ENCODE assay signal across 8 mouse cellular contexts in genomic region chr2:157039900-157040648, GRCm38 (mm10). TPM values are rescaled to one million over a fixed set of nuclear protein-coding genes. Genes with fewer than 3 reads are reported as not detected.
A peak's percentile ranks its signal among the peaks of the same experiment; 100 is the strongest.
DNase-seq lines count a peak whose midpoint lies in the region; ATAC-seq and TF ChIP-seq lines count a peak whose summit lies in the region.

No protein-coding gene starts in this region.

- intact Hi-C loops in heart, postnatal 10 days (cut with DNase I) = loop anchor here (5.0 kb wide), 1 partner anchor 37 kb away; the partner anchor contains the start of gene Soga1

- TF ChIP-seq CTCF in ES-Bruce4 (IDR thresholded peaks at IDR 0.05; ENCODE audit: low read depth, low read length) = peak; percentile 55
- peak; percentile 14; the same call in 1 of the 2 replicates for TF ChIP-seq CTCF in cerebellum, adult 2 months (IDR thresholded peaks at IDR 0.05; ENCODE audit: borderline replicate concordance, insufficient read depth, low read depth, low read length)

- WGBS in heart, embryonic 14.5 days = 83% methylated on average over 46 of the region's 50 CpGs
- WGBS in cerebellum, adult 2 months = 6% methylated on average over 50 of the region's 50 CpGs
- 56% methylated on average over 50 of the region's 50 CpGs for WGBS in lung, embryonic 16.5 days

- no peak for TF ChIP-seq EP300 in ES-Bruce4 (IDR thresholded peaks at IDR 0.05; ENCODE audit: insufficient read depth, low read depth, low read length)

- no peak overlapping the region for H3K4me3 ChIP-seq in heart, embryonic 14.5 days (ENCODE audit: control insufficient read depth in 1 of 2, insufficient read depth in 1 of 2, low read depth in 1 of 2, low read length in 2 of 2)
- peak overlapping the region; percentile 31 for H3K4me3 ChIP-seq in ES-Bruce4 (ENCODE audit: low read depth, low read length)
- no peak overlapping the region for H3K4me3 ChIP-seq in cerebellum, adult 2 months (replicated peaks; ENCODE audit: insufficient read depth, low read depth, low read length)
- no peak overlapping the region for H3K4me3 ChIP-seq in lung, embryonic 16.5 days (ENCODE audit: low read length)

- H3K4me2 ChIP-seq in heart, embryonic 14.5 days (ENCODE audit: low read length) = no peak overlapping the region
- H3K4me2 ChIP-seq in lung, embryonic 16.5 days (ENCODE audit: low read depth, low read length) = no peak overlapping the region

- TF ChIP-seq POLR2A in ES-Bruce4 (IDR thresholded peaks at IDR 0.05; ENCODE audit: insufficient read depth, low read length) = no peak
- no peak for TF ChIP-seq POLR2A in cerebellum, adult 2 months (IDR thresholded peaks at IDR 0.05; ENCODE audit: borderline replicate concordance, insufficient read depth, low read length)

- no peaks in the 10 kb centered on the region for H3K4me1 ChIP-seq in heart, embryonic 14.5 days (ENCODE audit: control insufficient read depth in 2 of 2, insufficient read depth in 2 of 2, low read length in 2 of 2)
- peaks cover 2% of the 10 kb centered on the region for H3K4me1 ChIP-seq in ES-Bruce4 (ENCODE audit: control insufficient read depth, insufficient read depth, low read length)
- peaks cover 48% of the 10 kb centered on the region for H3K4me1 ChIP-seq in cerebellum, adult 2 months (ENCODE audit: control insufficient read depth, insufficient read depth, low read length)
- peaks cover 22% of the 10 kb centered on the region for H3K4me1 ChIP-seq in lung, embryonic 16.5 days (replicated peaks; ENCODE audit: control insufficient read depth, insufficient read depth, low read length)

- no peaks in the 10 kb centered on the region for H3K27me3 ChIP-seq in heart, embryonic 14.5 days (ENCODE audit: control insufficient read depth, insufficient read depth, low read length)
- H3K27me3 ChIP-seq in ES-Bruce4 (ENCODE audit: control insufficient read depth, insufficient read depth, low read length, poor library complexity, severe bottlenecking) = no peaks in the 10 kb centered on the region
- H3K27me3 ChIP-seq in cerebellum, adult 2 months (ENCODE audit: control insufficient read depth, insufficient read depth, low read length) = no peaks in the 10 kb centered on the region
- H3K27me3 ChIP-seq in lung, embryonic 16.5 days (ENCODE audit: control insufficient read depth, insufficient read depth, low read depth, low read length) = no peaks in the 10 kb centered on the region

- H3K9me3 ChIP-seq in heart, embryonic 14.5 days (ENCODE audit: control insufficient read depth, low read length) = peaks cover 4% of the 10 kb centered on the region; the same call in 1 of the 2 replicates
- H3K9me3 ChIP-seq in ES-Bruce4 (replicated peaks; ENCODE audit: control insufficient read depth, insufficient read depth, low read length, poor library complexity, severe bottlenecking) = no peaks in the 10 kb centered on the region
- H3K9me3 ChIP-seq in lung, embryonic 16.5 days (ENCODE audit: control insufficient read depth, low read length) = no peaks in the 10 kb centered on the region

- no peak overlapping the region for H3K27ac ChIP-seq in heart, embryonic 14.5 days (replicated peaks in 1 of 2; ENCODE audit: control insufficient read depth in 1 of 2, insufficient read depth in 1 of 2, low read depth in 2 of 2, low read length in 2 of 2)
- no peak overlapping the region for H3K27ac ChIP-seq in ES-Bruce4 (ENCODE audit: insufficient read depth, low read length)
- H3K27ac ChIP-seq in cerebellum, adult 2 months (ENCODE audit: insufficient read depth, low read length) = peak overlapping the region; percentile 67
- H3K27ac ChIP-seq in lung, embryonic 16.5 days (ENCODE audit: low read length) = peak overlapping the region; percentile 76

- ATAC-seq in heart, embryonic 14.5 days (ENCODE audit: insufficient number of reproducible peaks, insufficient read depth, low FRiP score, low read depth) = peak; percentile 57; the same call in 1 of the 2 replicates
- peak; percentile 96 for ATAC-seq in lung, embryonic 16.5 days (ENCODE audit: low read depth)
- ATAC-seq in megakaryocyte-erythroid progenitor cell, adult 5-6 weeks (replicated peaks; ENCODE audit: low FRiP score, low TSS enrichment, poor library complexity, severe bottlenecking) = no peak

- no peak for DNase-seq in heart, postnatal 10 days
- DNase-seq in cerebellum, adult 2 months = peak; percentile 70 to 80
- DNase-seq in right cerebral cortex, adult 2 months (ENCODE audit: low spot score in 2 of 2) = no peak
- no peak for DNase-seq in embryo, embryonic 9.5 days (ENCODE audit: extremely low spot score)

- peaks cover 90% of the 10 kb centered on the region for H3K36me3 ChIP-seq in heart, embryonic 14.5 days (ENCODE audit: control insufficient read depth, insufficient read depth, low read length)
- no peaks in the 10 kb centered on the region for H3K36me3 ChIP-seq in ES-Bruce4 (ENCODE audit: control insufficient read depth, insufficient read depth, low read length, poor library complexity, severe bottlenecking)
- peaks cover 51% of the 10 kb centered on the region for H3K36me3 ChIP-seq in lung, embryonic 16.5 days (ENCODE audit: control insufficient read depth, insufficient read depth, low read length)

- H3K9ac ChIP-seq in heart, embryonic 14.5 days (ENCODE audit: low read length) = no peak overlapping the region
- peak overlapping the region; percentile 3; the same call in 1 of the 2 replicates for H3K9ac ChIP-seq in ES-Bruce4 (ENCODE audit: low read depth, poor library complexity, severe bottlenecking)
- H3K9ac ChIP-seq in lung, embryonic 16.5 days (ENCODE audit: low read length) = peak overlapping the region; percentile 32; the same call in 1 of the 2 replicates

RNA-seq across cellular contexts. Expression of gene Dsn1, which starts 33.1 kb away (rescaled TPM):
- 35.9 and 36.8 TPM in 2 replicates for polyA plus RNA-seq in heart, embryonic 14.5 days (2014; fragmentation: Nextera tagmentation; extraction: Ambion mirVana)
- 10 to 100 TPM in 1 of 2 experiments, 1 to 10 TPM in 1; 7.7 to 10.5 TPM for total RNA-seq in heart, postnatal 10 days (2021)
- polyA plus RNA-seq in ES-Bruce4 (2011; ENCODE audit: insufficient read depth, insufficient read length, low read depth, missing spikeins) = 33.3 and 40.8 TPM in 2 replicates
- polyA plus RNA-seq in cerebellum, adult 2 months (2012; rRNA removed) = 4.6 and 4.8 TPM in 2 replicates
- polyA plus RNA-seq in lung, embryonic 16.5 days (2015; fragmentation: Nextera tagmentation; extraction: Ambion mirVana) = 38.8 and 40.0 TPM in 2 replicates
- total RNA-seq in megakaryocyte-erythroid progenitor cell, adult 5-6 weeks (2014; fragmentation: Nextera tagmentation) = 31.8 and 35.1 TPM in 2 replicates
- 34.1 and 93.4 TPM in 2 replicates for total RNA-seq in megakaryocyte-erythroid progenitor cell, adult 5-6 weeks (2017)

RNA-seq across cellular contexts. Expression of gene Soga1, which starts 39.0 kb away (rescaled TPM):
- polyA plus RNA-seq in heart, embryonic 14.5 days (2014; fragmentation: Nextera tagmentation; extraction: Ambion mirVana) = 4.1 and 5.0 TPM in 2 replicates
- total RNA-seq in heart, postnatal 10 days (2021) = 10 to 100 TPM; 33.3 to 34.6 TPM
- polyA plus RNA-seq in ES-Bruce4 (2011; ENCODE audit: insufficient read depth, insufficient read length, low read depth, missing spikeins) = 9.8 and 11.5 TPM in 2 replicates
- 38.3 and 50.1 TPM in 2 replicates for polyA plus RNA-seq in cerebellum, adult 2 months (2012; rRNA removed)
- polyA plus RNA-seq in lung, embryonic 16.5 days (2015; fragmentation: Nextera tagmentation; extraction: Ambion mirVana) = 4.0 and 4.1 TPM in 2 replicates
- total RNA-seq in megakaryocyte-erythroid progenitor cell, adult 5-6 weeks (2014; fragmentation: Nextera tagmentation) = 11.0 and 11.7 TPM in 2 replicates
- total RNA-seq in megakaryocyte-erythroid progenitor cell, adult 5-6 weeks (2017) = 5.6 and 8.6 TPM in 2 replicates

RNA-seq across cellular contexts. Expression of gene Tldc2, which starts 46.8 kb away (rescaled TPM):
- not detected in 2 replicates for polyA plus RNA-seq in heart, embryonic 14.5 days (2014; fragmentation: Nextera tagmentation; extraction: Ambion mirVana)
- not detected for total RNA-seq in heart, postnatal 10 days (2021)
- polyA plus RNA-seq in ES-Bruce4 (2011; ENCODE audit: insufficient read depth, insufficient read length, low read depth, missing spikeins) = not detected in 2 replicates
- polyA plus RNA-seq in cerebellum, adult 2 months (2012; rRNA removed) = 6.0 and 7.1 TPM in 2 replicates
- polyA plus RNA-seq in lung, embryonic 16.5 days (2015; fragmentation: Nextera tagmentation; extraction: Ambion mirVana) = not detected in 2 replicates
- total RNA-seq in megakaryocyte-erythroid progenitor cell, adult 5-6 weeks (2014; fragmentation: Nextera tagmentation) = not detected in 2 replicates
- total RNA-seq in megakaryocyte-erythroid progenitor cell, adult 5-6 weeks (2017) = not detected in 2 replicates

RNA-seq across cellular contexts. Expression of gene Ndrg3, which starts 48.2 kb away (rescaled TPM):
- polyA plus RNA-seq in heart, embryonic 14.5 days (2014; fragmentation: Nextera tagmentation; extraction: Ambion mirVana) = 32.0 and 32.9 TPM in 2 replicates
- 10 to 100 TPM; 25.9 to 26.5 TPM for total RNA-seq in heart, postnatal 10 days (2021)
- 56.8 and 61.7 TPM in 2 replicates for polyA plus RNA-seq in ES-Bruce4 (2011; ENCODE audit: insufficient read depth, insufficient read length, low read depth, missing spikeins)
- 782 and 861 TPM in 2 replicates for polyA plus RNA-seq in cerebellum, adult 2 months (2012; rRNA removed)
- polyA plus RNA-seq in lung, embryonic 16.5 days (2015; fragmentation: Nextera tagmentation; extraction: Ambion mirVana) = 44.6 and 53.4 TPM in 2 replicates
- total RNA-seq in megakaryocyte-erythroid progenitor cell, adult 5-6 weeks (2014; fragmentation: Nextera tagmentation) = 29.3 and 32.0 TPM in 2 replicates
- 26.6 and 35.7 TPM in 2 replicates for total RNA-seq in megakaryocyte-erythroid progenitor cell, adult 5-6 weeks (2017)

Comparison
In these comparisons a context has a peak if more than half of its experiments do, and no peak if none do; other contexts are left out.
1. H3K27ac ChIP-seq: peak in cerebellum, adult 2 months (single experiment) and lung, embryonic 16.5 days (single experiment); none in heart, embryonic 14.5 days (0 of 2) and ES-Bruce4 (single experiment).
2. DNase-seq: peak in cerebellum, adult 2 months (2 of 2); none in heart, postnatal 10 days (0 of 2), right cerebral cortex, adult 2 months (0 of 2) and embryo, embryonic 9.5 days (single experiment).